Mouse (Mus musculus): ENCODE data around the gene Zdhhc19. TPM values are rescaled to one million over a fixed set of nuclear protein-coding genes. Genes with fewer than 3 reads are reported as not detected.

Zdhhc19 gene
- total and polyA plus RNA-seq, 3 experiments, result 0.58 to 1.4 TPM; not detected in 1

DNA sequence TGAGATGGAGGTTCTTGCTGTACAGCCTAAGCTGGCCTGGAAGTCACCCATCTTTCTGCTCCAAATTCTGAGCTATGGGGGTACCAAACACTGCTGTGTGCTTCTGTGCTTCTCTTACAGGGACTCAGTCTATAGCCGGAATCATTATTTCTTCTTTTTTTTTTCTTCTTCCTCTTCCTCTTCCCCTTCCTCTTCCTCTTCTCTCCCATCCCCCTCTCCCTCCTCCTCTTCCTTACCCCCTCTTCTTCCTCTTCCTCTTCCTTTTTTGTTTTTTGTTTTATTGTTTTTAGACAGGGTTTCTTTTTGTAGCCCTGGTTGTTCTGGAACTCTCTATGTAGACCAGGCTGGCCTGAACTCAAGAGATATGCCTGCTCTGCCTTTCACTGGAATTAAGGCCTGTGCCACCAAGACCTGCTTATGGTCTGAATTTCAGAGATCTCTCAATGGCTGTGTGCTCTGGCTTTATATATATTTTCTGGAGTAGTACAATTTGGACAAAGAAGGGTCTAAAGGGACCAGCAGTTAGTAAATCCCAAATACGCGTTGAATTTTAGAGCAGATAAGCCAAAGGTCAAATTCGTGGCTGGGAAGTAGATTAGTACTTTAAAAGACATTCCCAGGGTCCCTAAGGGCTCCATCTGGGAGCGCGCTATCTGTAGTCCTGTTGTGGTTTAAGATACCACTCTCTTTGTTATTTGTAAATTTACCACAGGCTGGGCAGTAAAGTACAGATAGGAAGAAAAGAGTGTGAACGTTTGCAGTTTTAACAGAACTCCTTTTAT, 111.7 kb downstream of the Zdhhc19 start (continued):
- TF ChIP-seq NRF1 (IDR thresholded peaks at IDR 0.05; ENCODE audit: insufficient read depth, low read depth, low read length, poor library complexity, severe bottlenecking), result no peak
- TF ChIP-seq RAD21 (IDR thresholded peaks at IDR 0.05; ENCODE audit: low read depth, low read length), result no peak
- no peak for TF ChIP-seq ZC3H11A (IDR thresholded peaks at IDR 0.05; ENCODE audit: low read depth, low read length)
- TF ChIP-seq SIN3A (IDR thresholded peaks at IDR 0.05; ENCODE audit: low read length), result 0 out of 2 replicates have a peak, but pooled peaks have one; percentile 31

DNA sequence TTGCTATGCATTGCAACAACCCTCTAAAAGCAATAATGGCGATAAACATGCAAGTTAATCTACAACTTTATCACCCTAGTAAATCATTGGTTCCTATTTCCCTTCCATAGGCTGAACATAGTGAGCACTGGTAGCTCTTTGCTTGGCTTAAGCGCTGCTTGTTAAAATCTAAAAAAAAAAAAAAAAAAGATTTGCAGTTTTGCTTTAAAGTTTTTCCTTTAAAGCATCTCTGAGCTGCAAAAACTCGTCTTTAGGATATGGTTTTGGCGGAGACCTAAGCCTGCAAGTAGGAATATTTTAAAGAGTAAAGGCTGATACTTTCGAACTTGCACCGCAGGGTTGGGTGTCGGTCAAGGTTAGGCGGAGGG, 112.3 kb downstream of the Zdhhc19 start:
- TF ChIP-seq EP300 (IDR thresholded peaks at IDR 0.05; ENCODE audit: low read depth in 1 of 2, low read length in 2 of 2), result peak in 1 of 2 experiments; percentile 10; a peak in 2 of 4 replicates
- no peak for TF ChIP-seq JUND (IDR thresholded peaks at IDR 0.05; ENCODE audit: low read depth, low read length)
- TF ChIP-seq BHLHE40 (IDR thresholded peaks at IDR 0.05; ENCODE audit: borderline replicate concordance, low read depth, low read length), result no peak
- TF ChIP-seq ZNF384 (IDR thresholded peaks at IDR 0.05; ENCODE audit: low read depth, low read length), result peak; percentile 83
- H3K36me3 ChIP-seq (ENCODE audit: control insufficient read depth in 1 of 2, insufficient read depth in 2 of 2, low read length in 2 of 2), result peaks cover 7 to 26% of the 10 kb centered on the region in 2 experiments; a peak in 3 of 4 replicates
- no peak for DNase-seq (ENCODE audit: low read depth, low spot score)
- no peaks in the 10 kb centered on the region; a peak in 2 of 4 replicates for H3K27me3 ChIP-seq (ENCODE audit: control insufficient read depth in 1 of 2, insufficient read depth in 2 of 2, low read length in 2 of 2)
- peaks cover 39% of the 10 kb centered on the region for H3K79me2 ChIP-seq (ENCODE audit: control insufficient read depth, insufficient read depth, low read length, poor library complexity)
- peak overlapping the region; percentile 81 for H3K27ac ChIP-seq (ENCODE audit: control insufficient read depth, low read depth, low read length)
- H3K4me3 ChIP-seq (ENCODE audit: control insufficient read depth in 1 of 2, insufficient read depth in 1 of 2, low read depth in 2 of 2, low read length in 2 of 2), result peak overlapping the region; percentile 28 to 49
- peak overlapping the region; percentile 62 for H3K9ac ChIP-seq (ENCODE audit: control insufficient read depth, low read depth, low read length, poor library complexity, severe bottlenecking)
- H3K9me3 ChIP-seq (replicated peaks; ENCODE audit: insufficient read depth, low read length), result no peaks in the 10 kb centered on the region
- peaks cover 12 to 24% of the 10 kb centered on the region in 2 experiments for H3K4me1 ChIP-seq (ENCODE audit: control insufficient read depth in 1 of 2, insufficient read depth in 2 of 2, low read length in 2 of 2)

DNA sequence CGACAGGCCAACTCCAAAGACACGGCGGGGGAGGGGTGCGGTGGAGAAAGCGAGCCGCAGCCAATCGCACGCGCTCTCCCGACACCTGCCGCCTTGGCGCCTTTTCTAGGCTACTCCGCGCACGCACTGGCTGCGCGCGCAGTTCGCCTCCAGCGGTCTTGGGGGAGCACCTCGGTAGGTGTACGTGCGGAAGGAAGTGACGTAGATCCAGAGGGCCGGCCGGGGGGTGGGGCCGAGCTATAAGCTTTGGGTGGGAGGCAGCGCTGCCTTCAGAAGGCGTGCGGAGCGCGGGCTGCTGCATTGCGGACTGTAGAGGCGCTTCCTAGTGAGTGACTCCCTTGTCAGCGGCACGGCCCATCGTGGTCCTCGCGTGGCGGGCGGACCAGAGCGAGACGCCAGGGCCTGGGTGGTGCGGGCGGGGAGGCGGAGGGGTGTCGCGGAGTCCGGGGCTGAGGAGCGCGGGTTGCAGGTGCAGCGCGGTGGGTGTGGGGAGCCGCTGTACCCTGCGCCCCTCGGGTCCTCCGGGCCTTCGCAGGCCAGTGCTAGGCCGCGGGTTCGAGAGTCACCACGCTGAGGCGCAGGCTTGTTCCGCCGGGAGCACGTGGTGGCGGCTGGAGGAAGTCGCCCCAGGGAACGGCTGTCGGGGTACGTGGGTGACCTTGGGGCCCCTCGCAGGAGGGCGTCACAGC, 112.8 kb downstream of the Zdhhc19 start, which contains the start of gene Tfrc:
Gene Tfrc, plus strand, starts transcription at position 209 of the 689 bp plus-strand sequence.
- Histone ChIP-seq H3K4me1 (ENCODE audit: control insufficient read depth in 1 of 2, insufficient read depth in 2 of 2, low read length in 2 of 2) (peaks cover 14 to 26% of the 10 kb centered on the region in 2 experiments), H3K36me3 (ENCODE audit: control insufficient read depth in 1 of 2, insufficient read depth in 2 of 2, low read length in 2 of 2) (peaks cover 7 to 31% of the 10 kb centered on the region in 2 experiments; a peak in 3 of 4 replicates), H3K27ac (ENCODE audit: control insufficient read depth, low read depth, low read length) (peak within 1 kb of the TSS; percentile 81), H3K9ac (ENCODE audit: control insufficient read depth, low read depth, low read length, poor library complexity, severe bottlenecking) (peak within 1 kb of the TSS; percentile 92), H3K4me3 (ENCODE audit: control insufficient read depth in 1 of 2, insufficient read depth in 1 of 2, low read depth in 2 of 2, low read length in 2 of 2) (peak within 1 kb of the TSS; percentile 83 to 84), H3K9me3 (replicated peaks; ENCODE audit: insufficient read depth, low read length) (no peaks in the 10 kb centered on the region), H3K27me3 (ENCODE audit: control insufficient read depth in 1 of 2, insufficient read depth in 2 of 2, low read length in 2 of 2) (no peaks in the 10 kb centered on the region), H3K79me2 (ENCODE audit: control insufficient read depth, insufficient read depth, low read length, poor library complexity) (peaks cover 39% of the 10 kb centered on the region)
- peak; percentile 100 for DNase-seq (ENCODE audit: low read depth, low spot score)
- TF ChIP-seq EP300 (IDR thresholded peaks at IDR 0.05; ENCODE audit: low read depth in 1 of 2, low read length in 2 of 2) (peak in 1 of 2 experiments; percentile 48; a peak in 2 of 4 replicates), RCOR1 (IDR thresholded peaks at IDR 0.05; ENCODE audit: low read depth, low read length) (peak; percentile 60), GABPA (IDR thresholded peaks at IDR 0.05; ENCODE audit: low read depth, low read length) (no peak), MEF2A (IDR thresholded peaks at IDR 0.05; ENCODE audit: extremely low read depth, insufficient replicate concordance, low read depth, low read length, poor library complexity, severe bottlenecking) (no peak), TAL1 (IDR thresholded peaks at IDR 0.05; ENCODE audit: low read length) (no peak), CHD1 (IDR thresholded peaks at IDR 0.05; ENCODE audit: low read depth, low read length) (no peak; the same call in 1 of the 2 replicates), E2F4 (IDR thresholded peaks at IDR 0.05; ENCODE audit: borderline replicate concordance, low read depth, low read length) (peak; percentile 89; the same call in 1 of the 2 replicates), ZC3H11A (IDR thresholded peaks at IDR 0.05; ENCODE audit: low read depth, low read length) (no peak), TBP (IDR thresholded peaks at IDR 0.05; ENCODE audit: low read depth, low read length) (peak; percentile 96), HCFC1 (IDR thresholded peaks at IDR 0.05; ENCODE audit: low read depth, low read length) (peak; percentile 79), POLR2A (IDR thresholded peaks at IDR 0.05; ENCODE audit: control insufficient read depth in 1 of 2, insufficient read depth in 1 of 2, low read depth in 1 of 2, low read length in 2 of 2, poor library complexity in 1 of 2) (peak; percentile 99 to 100), RAD21 (IDR thresholded peaks at IDR 0.05; ENCODE audit: low read depth, low read length) (no peak), ZKSCAN1 (IDR thresholded peaks at IDR 0.05; ENCODE audit: low read depth, low read length) (no peak), MYB (IDR thresholded peaks at IDR 0.05; ENCODE audit: low read depth, low read length) (no peak), NRF1 (IDR thresholded peaks at IDR 0.05; ENCODE audit: insufficient read depth, low read depth, low read length, poor library complexity, severe bottlenecking) (peak; percentile 87), UBTF (IDR thresholded peaks at IDR 0.05; ENCODE audit: borderline replicate concordance, insufficient read depth, low read depth, low read length) (no peak), SIN3A (IDR thresholded peaks at IDR 0.05; ENCODE audit: low read length) (peak; percentile 73), KAT2A (conservative IDR thresholded peaks at IDR 0.05; ENCODE audit: low read depth, low read length) (no peak; the same call in 1 of the 2 replicates), MXI1 (IDR thresholded peaks at IDR 0.05; ENCODE audit: low read depth, low read length) (peak; percentile 95), CHD2 (IDR thresholded peaks at IDR 0.05; ENCODE audit: low read length) (no peak), USF2 (IDR thresholded peaks at IDR 0.05; ENCODE audit: borderline replicate concordance in 1 of 2, insufficient read depth in 1 of 2, low read depth in 1 of 2, low read length in 2 of 2) (no peak)

Data from MEL (cell line).